Mouse (Mus musculus): ENCODE measurements around the gene Zfp445. TPM values are rescaled to one million over a fixed set of nuclear protein-coding genes. Genes with fewer than 3 reads are reported as not detected.

Gene Zfp445
- total and polyA plus RNA-seq, 3 experiments = 25.4 to 61.5 (median 45.5) TPM

DNA sequence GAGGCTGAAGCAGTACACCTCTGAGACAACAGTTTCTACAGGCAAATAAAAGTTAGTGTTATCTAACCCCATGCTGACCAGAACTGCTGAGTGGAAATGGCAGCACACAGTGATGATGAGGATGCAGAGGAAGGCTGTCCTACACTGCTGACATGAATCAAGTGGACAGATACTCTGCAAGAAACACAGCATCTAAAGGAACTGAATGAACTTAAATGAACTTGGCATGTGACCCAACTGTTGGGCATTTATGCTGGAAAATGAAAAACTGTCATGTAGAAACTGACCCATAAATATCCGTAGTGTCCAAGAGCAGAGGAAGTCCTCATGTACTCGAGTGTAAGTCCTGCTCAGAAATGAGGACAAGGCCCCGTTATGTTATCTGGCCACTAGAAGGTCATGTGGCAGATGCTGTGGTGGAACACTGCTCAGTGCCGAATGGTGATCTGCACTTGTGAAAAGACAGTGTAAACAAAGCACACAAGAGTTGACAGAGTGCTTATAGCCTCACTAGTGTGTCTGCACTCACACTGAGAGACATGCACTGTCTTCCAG, 35.9 kb downstream of the Zfp445 start:
- no peaks in the 10 kb centered on the region; a peak in 1 of 4 replicates for H3K36me3 ChIP-seq (ENCODE audit: control insufficient read depth in 1 of 2, insufficient read depth in 2 of 2, low read length in 2 of 2)

GRCm38 (mm10) chr9:122826743-122827142, 39.1 kb downstream of the Zfp445 start:
- H3K4me3 ChIP-seq (ENCODE audit: control insufficient read depth in 1 of 2, insufficient read depth in 1 of 2, low read depth in 2 of 2, low read length in 2 of 2) = no peak overlapping the region
- no peaks in the 10 kb centered on the region; a peak in 2 of 4 replicates for H3K36me3 ChIP-seq (ENCODE audit: control insufficient read depth in 1 of 2, insufficient read depth in 2 of 2, low read length in 2 of 2)
- H3K79me2 ChIP-seq (ENCODE audit: control insufficient read depth, insufficient read depth, low read length, poor library complexity) = no peaks in the 10 kb centered on the region
- DNase-seq (ENCODE audit: low read depth, low spot score) = no peak
- no peaks in the 10 kb centered on the region for H3K4me1 ChIP-seq (ENCODE audit: control insufficient read depth in 1 of 2, insufficient read depth in 2 of 2, low read length in 2 of 2)
- no peak overlapping the region for H3K27ac ChIP-seq (ENCODE audit: control insufficient read depth, low read depth, low read length)
- H3K9me3 ChIP-seq (replicated peaks; ENCODE audit: insufficient read depth, low read length) = no peaks in the 10 kb centered on the region
- no peaks in the 10 kb centered on the region for H3K27me3 ChIP-seq (ENCODE audit: control insufficient read depth in 1 of 2, insufficient read depth in 2 of 2, low read length in 2 of 2)
- TF ChIP-seq MYC (IDR thresholded peaks at IDR 0.05; ENCODE audit: low read depth, low read length) (no peak), EP300 (IDR thresholded peaks at IDR 0.05; ENCODE audit: low read depth in 1 of 2, low read length in 2 of 2) (no peak), ZC3H11A (IDR thresholded peaks at IDR 0.05; ENCODE audit: low read depth, low read length) (no peak), MAFK (IDR thresholded peaks at IDR 0.05; ENCODE audit: borderline replicate concordance, low read depth, low read length) (no peak), POLR2A (IDR thresholded peaks at IDR 0.05; ENCODE audit: control insufficient read depth in 1 of 2, insufficient read depth in 1 of 2, low read depth in 1 of 2, low read length in 2 of 2, poor library complexity in 1 of 2) (no peak)
- H3K9ac ChIP-seq (ENCODE audit: control insufficient read depth, low read depth, low read length, poor library complexity, severe bottlenecking) = no peak overlapping the region

More for the DNA sequence above, 35.9 kb downstream of the Zfp445 start:
- Histone ChIP-seq H3K27me3 (ENCODE audit: control insufficient read depth in 1 of 2, insufficient read depth in 2 of 2, low read length in 2 of 2) (no peaks in the 10 kb centered on the region), H3K9me3 (replicated peaks; ENCODE audit: insufficient read depth, low read length) (no peaks in the 10 kb centered on the region), H3K4me3 (ENCODE audit: control insufficient read depth in 1 of 2, insufficient read depth in 1 of 2, low read depth in 2 of 2, low read length in 2 of 2) (no peak overlapping the region), H3K9ac (ENCODE audit: control insufficient read depth, low read depth, low read length, poor library complexity, severe bottlenecking) (no peak overlapping the region), H3K27ac (ENCODE audit: control insufficient read depth, low read depth, low read length) (no peak overlapping the region), H3K79me2 (ENCODE audit: control insufficient read depth, insufficient read depth, low read length, poor library complexity) (no peaks in the 10 kb centered on the region), H3K4me1 (ENCODE audit: control insufficient read depth in 1 of 2, insufficient read depth in 2 of 2, low read length in 2 of 2) (no peaks in the 10 kb centered on the region)
- no peak for DNase-seq (ENCODE audit: low read depth, low spot score)
- TF ChIP-seq ETS1 (IDR thresholded peaks at IDR 0.05; ENCODE audit: low read depth, low read length) = no peak

- no peaks in the 10 kb centered on the region for H3K27me3 ChIP-seq (ENCODE audit: control insufficient read depth in 1 of 2, insufficient read depth in 2 of 2, low read length in 2 of 2)
Measured at GRCm38 (mm10) chr9:122823374-122824017, 42.3 kb downstream of the Zfp445 start.

More at GRCm38 (mm10) chr9:122823374-122824017, 42.3 kb downstream of the Zfp445 start:
- no peak for DNase-seq (ENCODE audit: low read depth, low spot score)
- Histone ChIP-seq H3K4me3 (ENCODE audit: control insufficient read depth in 1 of 2, insufficient read depth in 1 of 2, low read depth in 2 of 2, low read length in 2 of 2) (no peak overlapping the region), H3K9me3 (replicated peaks; ENCODE audit: insufficient read depth, low read length) (no peaks in the 10 kb centered on the region), H3K79me2 (ENCODE audit: control insufficient read depth, insufficient read depth, low read length, poor library complexity) (no peaks in the 10 kb centered on the region), H3K27ac (ENCODE audit: control insufficient read depth, low read depth, low read length) (no peak overlapping the region), H3K36me3 (ENCODE audit: control insufficient read depth in 1 of 2, insufficient read depth in 2 of 2, low read length in 2 of 2) (no peaks in the 10 kb centered on the region; a peak in 2 of 4 replicates), H3K9ac (ENCODE audit: control insufficient read depth, low read depth, low read length, poor library complexity, severe bottlenecking) (no peak overlapping the region), H3K4me1 (ENCODE audit: control insufficient read depth in 1 of 2, insufficient read depth in 2 of 2, low read length in 2 of 2) (no peaks in the 10 kb centered on the region)
- no peak for TF ChIP-seq ZKSCAN1 (IDR thresholded peaks at IDR 0.05; ENCODE audit: low read depth, low read length)
- TF ChIP-seq MAZ (IDR thresholded peaks at IDR 0.05; ENCODE audit: low read depth, low read length) = no peak
- no peak for TF ChIP-seq CHD2 (IDR thresholded peaks at IDR 0.05; ENCODE audit: low read length)
- TF ChIP-seq CTCF (IDR thresholded peaks at IDR 0.05 in 2 of 3, conservative IDR thresholded peaks at IDR 0.05 in 1 of 3; ENCODE audit: control insufficient read depth in 1 of 3, insufficient read depth in 1 of 3, low read depth in 2 of 3, low read length in 3 of 3, poor library complexity in 1 of 3, severe bottlenecking in 1 of 3) = no peak
- no peak for TF ChIP-seq GATA1 (IDR thresholded peaks at IDR 0.05; ENCODE audit: low read depth, low read length)
- TF ChIP-seq ETS1 (IDR thresholded peaks at IDR 0.05; ENCODE audit: low read depth, low read length) = no peak
- no peak for TF ChIP-seq KAT2A (conservative IDR thresholded peaks at IDR 0.05; ENCODE audit: low read depth, low read length)
- no peak for TF ChIP-seq MEF2A (IDR thresholded peaks at IDR 0.05; ENCODE audit: extremely low read depth, insufficient replicate concordance, low read depth, low read length, poor library complexity, severe bottlenecking)
- TF ChIP-seq POLR2AphosphoS5 (IDR thresholded peaks at IDR 0.05; ENCODE audit: borderline replicate concordance, low read depth, low read length) = no peak
- TF ChIP-seq BHLHE40 (IDR thresholded peaks at IDR 0.05; ENCODE audit: borderline replicate concordance, low read depth, low read length) = no peak
- TF ChIP-seq SIN3A (IDR thresholded peaks at IDR 0.05; ENCODE audit: low read length) = no peak
- TF ChIP-seq CHD1 (IDR thresholded peaks at IDR 0.05; ENCODE audit: low read depth, low read length) = no peak
- no peak for TF ChIP-seq TAL1 (IDR thresholded peaks at IDR 0.05; ENCODE audit: low read length)
- TF ChIP-seq ZNF384 (IDR thresholded peaks at IDR 0.05; ENCODE audit: low read depth, low read length) = no peak
- TF ChIP-seq MYB (IDR thresholded peaks at IDR 0.05; ENCODE audit: low read depth, low read length) = no peak
- TF ChIP-seq MAX (IDR thresholded peaks at IDR 0.05; ENCODE audit: low read length) = no peak
- TF ChIP-seq MAFK (IDR thresholded peaks at IDR 0.05; ENCODE audit: borderline replicate concordance, low read depth, low read length) = no peak
- TF ChIP-seq USF1 (IDR thresholded peaks at IDR 0.05; ENCODE audit: low read depth, low read length) = no peak

Measured in MEL (cell line).